Mouse (Mus musculus) heart, adult 11 months (tissue): Measurements from ENCODE around the gene Adamts14.

Experiments used
- DNase-seq: peaks from one replicate; pipeline ENCODE4 v3.0.0; 2022

The Adamts14 gene

GRCm38 (mm10) chr10:61175442-61176204 is 97.6 kb downstream of the Adamts14 start:
- DNase-seq = peak; percentile 93

DNA sequence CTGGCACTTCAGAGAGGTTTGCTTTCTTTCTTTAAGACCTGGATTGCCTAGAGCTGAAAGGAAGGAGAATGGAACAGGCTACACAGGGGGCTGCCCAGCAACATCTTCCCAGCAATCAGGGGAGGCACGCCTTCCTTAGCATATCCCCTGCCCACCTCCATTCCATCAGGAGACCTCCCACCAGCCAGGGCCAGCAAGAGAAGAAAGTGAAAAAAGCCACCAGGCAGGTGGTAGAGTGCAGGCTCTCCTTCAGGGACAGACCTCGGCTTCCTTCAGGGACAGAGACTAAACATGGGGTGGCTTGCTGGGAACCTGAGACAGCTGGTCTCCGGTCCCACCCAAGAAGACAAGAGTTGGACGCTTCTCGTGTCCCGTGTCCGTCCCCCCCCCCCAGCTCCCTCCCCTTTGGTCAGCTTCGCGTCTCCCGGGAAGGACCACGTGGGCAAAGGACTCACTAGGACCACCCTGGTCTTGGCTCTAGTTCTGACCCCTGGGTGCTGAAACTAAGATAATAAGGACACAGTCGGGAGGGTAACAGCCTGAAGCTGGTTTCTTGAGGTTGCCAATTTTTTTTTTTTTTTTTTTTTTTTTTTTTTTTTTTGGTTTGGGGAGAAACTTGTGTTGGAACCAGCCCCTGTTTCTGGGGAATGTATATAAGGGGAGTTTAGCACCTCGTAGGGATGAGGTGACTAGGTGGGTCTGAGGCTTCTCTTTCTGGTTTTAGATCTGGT is 98.4 kb downstream of the Adamts14 start:
- DNase-seq = peak; percentile 95

DNA sequence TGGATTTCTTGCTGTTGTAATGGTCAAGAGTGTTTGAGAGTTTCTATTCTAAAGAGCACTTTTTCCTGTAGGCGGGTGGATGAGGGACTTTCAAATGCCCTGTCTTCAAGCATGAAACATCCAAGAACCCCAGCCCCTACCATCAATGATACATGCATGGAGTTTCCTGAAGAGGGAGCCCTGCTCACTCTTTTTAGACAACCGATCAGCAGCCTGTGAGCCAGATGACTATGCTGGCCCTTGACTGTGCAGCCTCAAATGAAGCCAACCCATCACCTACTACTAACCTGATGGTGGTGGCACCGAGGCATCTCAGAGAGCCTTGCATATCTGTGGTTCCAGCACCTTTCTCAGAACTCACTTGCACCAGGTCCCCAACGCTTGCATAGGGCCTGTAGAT is 100.7 kb downstream of the Adamts14 start:
- no peak for DNase-seq

GRCm38 (mm10) chr10:61171654-61172053 is 101.6 kb downstream of the Adamts14 start, which contains the start of gene Tbata:
Tbata (plus strand) TSS chr10:61171954.
- DNase-seq = no peak

GRCm38 (mm10) chr10:61168393-61168792 is 104.8 kb downstream of the Adamts14 start:
- no peak for DNase-seq

GRCm38 (mm10) chr10:61167333-61168096 is 105.7 kb downstream of the Adamts14 start:
- peak; percentile 95 for DNase-seq

GRCm38 (mm10) chr10:61162366-61162765 is 110.9 kb downstream of the Adamts14 start:
- peak; percentile 90 for DNase-seq

DNA sequence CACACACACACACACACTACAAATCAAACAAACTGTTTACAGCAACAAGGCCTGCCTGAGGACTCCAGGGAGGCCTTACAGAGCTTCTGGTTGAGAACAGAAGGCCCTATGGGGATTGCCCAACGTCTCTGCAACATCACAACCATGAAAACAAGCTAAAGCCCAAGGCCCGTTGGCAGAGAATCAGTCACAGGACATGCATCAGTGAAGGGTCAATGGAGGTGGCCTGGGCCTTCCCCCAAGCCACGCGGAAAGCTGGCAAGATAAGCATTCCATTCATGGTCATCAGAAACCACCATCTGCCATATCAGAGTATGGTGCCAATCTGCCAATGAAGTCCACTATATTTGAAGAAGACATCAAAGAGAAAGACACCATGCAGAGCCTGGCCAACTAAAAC is 112.6 kb downstream of the Adamts14 start:
- DNase-seq = peak; percentile 98

GRCm38 (mm10) chr10:61160089-61160488 is 113.1 kb downstream of the Adamts14 start:
- peak; percentile 87 for DNase-seq

DNA sequence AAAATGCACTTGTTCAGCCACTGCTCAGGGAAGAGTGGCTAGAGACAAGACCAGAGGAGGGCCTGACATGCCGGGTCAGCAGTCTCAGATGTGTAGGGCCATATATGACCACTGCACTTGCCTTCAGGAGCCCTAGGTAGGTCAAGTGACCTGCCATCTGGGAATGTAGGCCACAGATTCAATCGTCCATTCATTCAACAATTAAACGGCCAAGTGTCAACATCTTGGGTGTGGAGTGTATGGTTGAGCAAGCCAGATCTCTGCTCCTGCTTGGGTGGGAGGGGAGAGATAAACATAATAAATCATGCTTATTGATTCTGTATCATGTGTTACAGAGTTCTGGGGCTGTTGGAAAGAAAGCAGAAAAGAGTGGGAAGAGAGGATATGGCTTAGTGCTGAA is 114.6 kb downstream of the Adamts14 start:
- peak; percentile 36 for DNase-seq

GRCm38 (mm10) chr10:61156453-61156852 is 116.8 kb downstream of the Adamts14 start:
- DNase-seq = no peak

GRCm38 (mm10) chr10:61155611-61156010 is 117.6 kb downstream of the Adamts14 start:
- no peak for DNase-seq

DNA sequence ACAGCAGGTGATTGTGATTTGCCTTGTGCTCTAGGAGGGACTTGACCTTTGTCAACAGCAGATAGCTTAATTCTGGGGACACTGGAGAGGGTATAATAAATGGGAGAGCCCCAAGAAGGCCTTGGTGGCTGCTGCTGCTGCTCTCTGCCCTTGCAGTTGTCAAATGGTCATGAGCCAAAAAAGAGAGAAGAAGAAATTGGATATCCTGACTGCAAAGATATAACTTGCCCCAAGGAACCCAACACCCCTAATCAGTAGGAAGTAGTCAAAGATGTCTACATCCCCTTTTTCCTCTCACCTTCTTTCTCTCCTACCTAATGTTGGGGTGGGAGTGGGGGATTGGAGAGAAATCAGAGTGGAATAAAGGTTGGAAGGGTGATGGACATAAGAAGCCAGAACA is 121.1 kb downstream of the Adamts14 start:
- DNase-seq = peak; percentile 70

- no peak for DNase-seq
Observed at GRCm38 (mm10) chr10:61150616-61151015, 122.6 kb downstream of the Adamts14 start.

- DNase-seq = peak; percentile 59
Observed at GRCm38 (mm10) chr10:61149476-61149875, 123.8 kb downstream of the Adamts14 start.

- DNase-seq = peak; percentile 100
Observed at GRCm38 (mm10) chr10:61147157-61148040, 125.8 kb downstream of the Adamts14 start, which contains the start of gene Sgpl1. Sgpl1 (minus strand) TSS chr10:61147703.
